Mouse (Mus musculus) heart, postnatal 10 days (tissue): ENCODE measurements around the gene Dock4. TPM values are rescaled to one million over a fixed set of nuclear protein-coding genes. Genes with fewer than 3 reads are reported as not detected.

ENCODE experiments used
- total RNA-seq, 2 experiments: library from RNA; stranded (reverse); gene quantifications; 2 replicates each; pipeline ENCODE4 v1.2.3; 2021

The Dock4 gene
- total RNA-seq, 2 experiments from 2014 or later = 18.8 to 21.1 TPM

Other genes with a start within 250 kb of the Dock4 start
- gene Lsmem1, start 246.5 kb upstream of the Dock4 start, total RNA-seq = 10 to 100 TPM; 23.1 to 35.6 TPM
- gene Ifrd1, start 197.4 kb upstream of the Dock4 start, total RNA-seq = 100 to 1,000 TPM; 110 to 126 TPM
- gene Zfp277, start 50 bp upstream of the Dock4 start, total RNA-seq = 10 to 100 TPM; 15.4 to 16.3 TPM